Mouse (Mus musculus): ENCODE results near the gene Iqcc. TPM values are rescaled to one million over a fixed set of nuclear protein-coding genes. Genes with fewer than 3 reads are reported as not detected.

Iqcc gene
- polyA plus RNA-seq, 1 experiment = 78.8 TPM

DNA sequence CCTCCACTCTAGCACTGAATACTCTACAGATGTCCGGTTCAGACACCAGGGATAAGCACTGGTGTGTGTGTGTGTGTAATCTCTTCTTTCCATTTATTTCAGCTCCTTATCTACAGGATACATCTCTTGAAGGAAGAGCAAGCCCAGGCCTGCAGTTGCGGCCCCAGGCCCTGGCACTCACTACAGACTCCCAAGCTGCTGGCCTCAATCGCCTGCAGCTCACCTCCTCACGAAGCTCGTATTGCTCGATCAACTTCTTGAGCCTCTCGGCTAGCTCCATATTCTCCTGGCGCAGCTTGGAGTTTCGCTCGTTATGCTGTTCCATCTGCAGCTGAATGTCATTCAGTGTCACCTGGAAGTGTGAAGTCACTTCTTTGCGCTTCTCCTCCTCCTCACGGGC lies 13.0 kb upstream of the Iqcc start:
- TF ChIP-seq POLR2A (IDR thresholded peaks at IDR 0.05; ENCODE audit: control insufficient read depth, extremely low read depth, insufficient read depth, low read length, poor library complexity) = no peak
- Histone ChIP-seq H3K36me3 (ENCODE audit: control insufficient read depth, insufficient read depth, low read length) (peaks cover 83% of the 10 kb centered on the region), H3K27ac (ENCODE audit: control insufficient read depth, insufficient read depth, low read length) (no peak overlapping the region), H3K4me3 (ENCODE audit: control insufficient read depth, insufficient read depth, low read length) (no peak overlapping the region), H3K4me1 (replicated peaks; ENCODE audit: control insufficient read depth, insufficient read depth, low read length) (no peaks in the 10 kb centered on the region), H3K27me3 (ENCODE audit: control insufficient read depth, insufficient read depth, low read length) (no peaks in the 10 kb centered on the region)
- no peak for DNase-seq
- 93% methylated on average over 12 of the region's 12 CpGs for WGBS

GRCm38 (mm10) chr4:129630944-129631343 lies 12.0 kb upstream of the Iqcc start:
- WGBS = 91% methylated on average over 4 of the region's 4 CpGs
- Histone ChIP-seq H3K4me3 (ENCODE audit: control insufficient read depth, insufficient read depth, low read length) (no peak overlapping the region), H3K36me3 (ENCODE audit: control insufficient read depth, insufficient read depth, low read length) (peaks cover 74% of the 10 kb centered on the region), H3K27me3 (ENCODE audit: control insufficient read depth, insufficient read depth, low read length) (no peaks in the 10 kb centered on the region), H3K27ac (ENCODE audit: control insufficient read depth, insufficient read depth, low read length) (no peak overlapping the region), H3K4me1 (replicated peaks; ENCODE audit: control insufficient read depth, insufficient read depth, low read length) (no peaks in the 10 kb centered on the region)
- TF ChIP-seq CTCF (IDR thresholded peaks at IDR 0.05; ENCODE audit: borderline replicate concordance, control insufficient read depth, extremely low read depth, insufficient read depth, low read length, poor library complexity) (no peak), POLR2A (IDR thresholded peaks at IDR 0.05; ENCODE audit: control insufficient read depth, extremely low read depth, insufficient read depth, low read length, poor library complexity) (no peak)
- no peak for DNase-seq

DNA sequence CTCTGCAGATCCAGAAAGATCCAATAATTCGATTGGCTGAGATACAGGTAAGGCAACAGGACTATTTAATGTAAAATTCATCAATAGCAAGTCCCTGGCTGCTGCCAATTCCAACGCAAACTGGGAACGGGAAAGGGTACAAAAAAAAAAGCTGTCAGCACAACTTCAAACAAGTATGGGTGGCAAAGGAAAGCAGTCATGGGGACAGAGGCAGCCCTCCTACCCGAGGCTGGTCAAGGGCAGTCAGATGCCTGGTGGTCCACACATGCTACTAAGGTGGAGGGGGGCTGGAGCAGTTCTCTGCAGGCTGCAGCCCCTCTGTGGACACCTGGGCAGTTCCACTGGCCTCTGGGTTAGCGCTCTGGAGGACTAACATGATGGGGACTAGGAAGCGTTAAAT lies 7.1 kb upstream of the Iqcc start:
- H3K4me1 ChIP-seq (replicated peaks; ENCODE audit: control insufficient read depth, insufficient read depth, low read length) = peaks cover 27% of the 10 kb centered on the region
- WGBS = 85% methylated on average over 6 of the region's 6 CpGs
- H3K27me3 ChIP-seq (ENCODE audit: control insufficient read depth, insufficient read depth, low read length) = no peaks in the 10 kb centered on the region
- DNase-seq = no peak
- no peak overlapping the region for H3K4me3 ChIP-seq (ENCODE audit: control insufficient read depth, insufficient read depth, low read length)
- TF ChIP-seq CTCF (IDR thresholded peaks at IDR 0.05; ENCODE audit: borderline replicate concordance, control insufficient read depth, extremely low read depth, insufficient read depth, low read length, poor library complexity) = no peak
- no peak for TF ChIP-seq POLR2A (IDR thresholded peaks at IDR 0.05; ENCODE audit: control insufficient read depth, extremely low read depth, insufficient read depth, low read length, poor library complexity)
- peaks cover 36% of the 10 kb centered on the region for H3K36me3 ChIP-seq (ENCODE audit: control insufficient read depth, insufficient read depth, low read length)
- H3K27ac ChIP-seq (ENCODE audit: control insufficient read depth, insufficient read depth, low read length) = no peak overlapping the region

DNA sequence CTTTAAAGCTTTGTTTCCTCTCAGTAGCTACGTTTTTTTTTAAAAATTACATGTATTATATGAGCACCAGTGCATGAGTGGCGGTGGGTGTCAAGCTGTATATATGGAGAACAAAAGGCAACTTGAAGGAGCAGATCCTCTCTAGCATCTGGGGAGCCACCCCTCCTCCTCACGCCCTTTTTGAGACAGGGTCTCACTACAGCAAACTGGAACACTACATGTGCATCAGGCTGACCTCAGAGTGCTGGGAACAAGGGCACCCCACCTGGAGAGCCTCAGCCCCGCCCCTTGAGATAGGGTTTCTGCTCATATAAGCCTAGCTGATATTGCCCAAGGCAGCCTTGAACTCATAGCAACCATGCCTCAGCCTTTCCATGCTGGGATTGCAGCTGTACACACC lies 6.6 kb upstream of the Iqcc start:
- H3K4me1 ChIP-seq (replicated peaks; ENCODE audit: control insufficient read depth, insufficient read depth, low read length) = peaks cover 27% of the 10 kb centered on the region
- peaks cover 31% of the 10 kb centered on the region for H3K36me3 ChIP-seq (ENCODE audit: control insufficient read depth, insufficient read depth, low read length)
- WGBS = 60% methylated on average over 4 of the region's 4 CpGs
- TF ChIP-seq CTCF (IDR thresholded peaks at IDR 0.05; ENCODE audit: borderline replicate concordance, control insufficient read depth, extremely low read depth, insufficient read depth, low read length, poor library complexity) = no peak
- TF ChIP-seq POLR2A (IDR thresholded peaks at IDR 0.05; ENCODE audit: control insufficient read depth, extremely low read depth, insufficient read depth, low read length, poor library complexity) = no peak
- no peak overlapping the region for H3K4me3 ChIP-seq (ENCODE audit: control insufficient read depth, insufficient read depth, low read length)
- no peak for DNase-seq
- H3K27ac ChIP-seq (ENCODE audit: control insufficient read depth, insufficient read depth, low read length) = no peak overlapping the region
- H3K27me3 ChIP-seq (ENCODE audit: control insufficient read depth, insufficient read depth, low read length) = no peaks in the 10 kb centered on the region

DNA sequence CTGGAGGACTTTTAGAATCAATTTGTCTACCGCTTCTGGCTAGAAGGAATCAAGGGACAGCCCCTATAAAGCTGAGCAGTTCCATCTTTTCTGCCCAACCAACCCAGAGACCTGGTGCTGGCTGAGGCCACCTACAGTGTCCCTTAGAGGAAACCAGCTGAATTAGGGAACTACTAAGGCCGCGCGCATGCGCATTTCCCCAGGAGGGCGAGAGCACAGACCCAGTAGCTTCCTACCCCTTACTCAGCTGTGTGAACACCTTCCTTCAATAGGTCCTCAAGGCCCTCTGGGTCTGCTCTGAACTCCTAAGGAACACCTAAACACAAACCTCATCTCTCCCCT lies 6.1 kb upstream of the Iqcc start:
- 2% methylated on average over 6 of the region's 6 CpGs for WGBS
- TF ChIP-seq POLR2A (IDR thresholded peaks at IDR 0.05; ENCODE audit: control insufficient read depth, extremely low read depth, insufficient read depth, low read length, poor library complexity) = no peak
- no peak for TF ChIP-seq CTCF (IDR thresholded peaks at IDR 0.05; ENCODE audit: borderline replicate concordance, control insufficient read depth, extremely low read depth, insufficient read depth, low read length, poor library complexity)
- Histone ChIP-seq H3K27me3 (ENCODE audit: control insufficient read depth, insufficient read depth, low read length) (no peaks in the 10 kb centered on the region), H3K4me1 (replicated peaks; ENCODE audit: control insufficient read depth, insufficient read depth, low read length) (peaks cover 27% of the 10 kb centered on the region), H3K27ac (ENCODE audit: control insufficient read depth, insufficient read depth, low read length) (peak overlapping the region; percentile 89), H3K4me3 (ENCODE audit: control insufficient read depth, insufficient read depth, low read length) (peak overlapping the region; percentile 42), H3K36me3 (ENCODE audit: control insufficient read depth, insufficient read depth, low read length) (peaks cover 26% of the 10 kb centered on the region)
- peak; percentile 64 for DNase-seq

DNA sequence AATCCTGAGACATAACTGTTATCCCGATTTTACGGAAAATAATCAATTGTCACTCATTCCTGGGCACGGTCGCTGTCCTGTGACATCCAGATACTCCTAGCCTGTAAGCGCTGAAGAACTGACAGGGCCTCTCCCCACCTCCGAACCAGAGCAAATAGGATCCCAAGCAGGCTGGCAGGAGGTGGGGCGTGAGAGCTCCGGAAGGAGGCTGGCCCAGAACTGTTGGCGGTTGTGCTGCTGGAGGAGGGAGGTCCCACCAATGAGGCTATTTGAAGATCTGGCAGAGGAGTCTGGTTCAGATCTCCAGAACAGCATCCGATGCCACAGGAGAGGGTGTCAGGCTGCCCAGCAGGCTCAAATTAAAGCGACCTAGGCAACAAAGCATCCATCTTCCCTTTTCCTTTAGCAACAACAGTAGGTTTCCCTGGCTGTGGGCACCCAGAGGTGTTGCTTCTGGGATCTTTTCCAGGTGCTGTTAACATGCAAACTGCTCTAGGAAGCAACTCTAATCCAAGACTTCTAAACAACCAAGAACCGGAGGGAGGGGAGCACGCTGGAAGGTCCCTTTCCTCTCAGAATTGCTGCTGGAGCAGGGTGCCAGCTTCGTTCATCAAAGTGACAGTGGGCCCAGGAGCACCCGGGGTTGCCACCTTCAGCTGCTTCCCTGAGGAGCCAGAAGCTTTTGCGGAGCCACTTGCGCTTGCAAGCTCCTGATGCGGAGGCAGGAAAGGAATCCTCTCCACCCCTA lies 5.6 kb upstream of the Iqcc start:
- DNase-seq = peak; percentile 84
- Histone ChIP-seq H3K4me3 (ENCODE audit: control insufficient read depth, insufficient read depth, low read length) (peak overlapping the region; percentile 42), H3K4me1 (replicated peaks; ENCODE audit: control insufficient read depth, insufficient read depth, low read length) (peaks cover 27% of the 10 kb centered on the region), H3K27ac (ENCODE audit: control insufficient read depth, insufficient read depth, low read length) (peak overlapping the region; percentile 98), H3K36me3 (ENCODE audit: control insufficient read depth, insufficient read depth, low read length) (peaks cover 21% of the 10 kb centered on the region), H3K27me3 (ENCODE audit: control insufficient read depth, insufficient read depth, low read length) (no peaks in the 10 kb centered on the region)
- WGBS = under 1% methylated on average over 18 of the region's 18 CpGs
- TF ChIP-seq CTCF (IDR thresholded peaks at IDR 0.05; ENCODE audit: borderline replicate concordance, control insufficient read depth, extremely low read depth, insufficient read depth, low read length, poor library complexity) (peak; percentile 48; the same call in 1 of the 2 replicates), POLR2A (IDR thresholded peaks at IDR 0.05; ENCODE audit: control insufficient read depth, extremely low read depth, insufficient read depth, low read length, poor library complexity) (peak; percentile 83)

DNA sequence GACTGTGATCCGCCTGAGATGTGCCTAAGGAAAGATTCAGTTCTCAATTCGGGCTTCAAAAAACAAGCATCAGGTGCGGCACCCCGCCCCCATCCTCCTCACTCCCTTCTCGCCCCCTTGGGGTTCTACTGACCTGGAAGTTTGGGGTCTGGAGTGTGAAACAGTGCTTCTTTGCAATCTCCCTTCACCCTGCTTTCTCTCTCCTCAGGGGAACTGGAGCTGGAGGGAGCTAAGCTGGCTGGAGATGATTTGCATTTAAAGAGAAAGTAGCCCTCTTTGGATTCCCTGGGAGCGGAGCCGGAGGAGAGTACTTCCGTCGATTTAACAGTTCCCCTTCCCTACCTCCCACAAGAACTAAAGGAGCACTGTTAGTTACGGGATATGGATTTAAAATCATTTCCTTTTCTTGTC lies 4.8 kb upstream of the Iqcc start, which contains the start of gene Ccdc28b:
Gene Ccdc28b (minus strand): TSS at position 267 of the 411 bp plus-strand sequence.
- no peaks in the 10 kb centered on the region for H3K27me3 ChIP-seq (ENCODE audit: control insufficient read depth, insufficient read depth, low read length)
- TF ChIP-seq CTCF (IDR thresholded peaks at IDR 0.05; ENCODE audit: borderline replicate concordance, control insufficient read depth, extremely low read depth, insufficient read depth, low read length, poor library complexity) (no peak), POLR2A (IDR thresholded peaks at IDR 0.05; ENCODE audit: control insufficient read depth, extremely low read depth, insufficient read depth, low read length, poor library complexity) (no peak)
- 2% methylated on average over 10 of the region's 10 CpGs for WGBS
- H3K4me1 ChIP-seq (replicated peaks; ENCODE audit: control insufficient read depth, insufficient read depth, low read length) = peaks cover 30% of the 10 kb centered on the region
- peak within 1 kb of the TSS; percentile 80 for H3K4me3 ChIP-seq (ENCODE audit: control insufficient read depth, insufficient read depth, low read length)
- peak within 1 kb of the TSS; percentile 98 for H3K27ac ChIP-seq (ENCODE audit: control insufficient read depth, insufficient read depth, low read length)
- H3K36me3 ChIP-seq (ENCODE audit: control insufficient read depth, insufficient read depth, low read length) = peaks cover 13% of the 10 kb centered on the region
- peak; percentile 46 for DNase-seq

Measured in thymus, adult 2 months (tissue).